Mouse (Mus musculus): Measurements from ENCODE around the gene Med19. TPM values are rescaled to one million over a fixed set of nuclear protein-coding genes. Genes with fewer than 3 reads are reported as not detected.
A peak's percentile ranks its signal among the peaks of the same experiment; 100 is the strongest.
"Not testable (repeated sequence)": the region's sequence is repeated elsewhere in the genome, so short reads cannot be mapped to it uniquely, and the experiment has no call there.

The Med19 gene
- total and polyA plus RNA-seq, 3 experiments = 15.1 to 24.8 (median 24.3) TPM

DNA sequence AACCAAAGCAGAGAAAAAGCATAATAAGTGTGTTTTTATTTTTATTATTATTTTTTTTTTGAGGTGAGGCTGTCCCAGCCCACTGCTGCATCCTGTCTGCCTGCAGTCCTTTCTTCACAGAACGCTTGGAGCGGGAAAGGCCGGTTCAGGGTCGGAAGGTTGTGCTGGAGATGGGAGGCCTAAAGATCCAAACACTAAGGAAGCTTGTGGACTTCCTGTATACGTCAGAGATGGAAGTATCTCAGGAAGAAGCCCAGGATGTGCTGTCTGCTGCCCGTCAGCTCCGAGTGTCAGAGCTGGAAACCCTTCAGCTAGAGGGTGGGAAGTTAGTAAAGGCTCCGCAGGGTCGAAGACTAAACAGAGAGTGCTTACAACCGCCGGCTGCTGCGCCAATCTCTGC is 12.1 kb upstream of the Med19 start:
- DNase-seq = no peak

GRCm38 (mm10) chr2:84669828-84670568 is 8.2 kb upstream of the Med19 start:
- DNase-seq = no peak

DNA sequence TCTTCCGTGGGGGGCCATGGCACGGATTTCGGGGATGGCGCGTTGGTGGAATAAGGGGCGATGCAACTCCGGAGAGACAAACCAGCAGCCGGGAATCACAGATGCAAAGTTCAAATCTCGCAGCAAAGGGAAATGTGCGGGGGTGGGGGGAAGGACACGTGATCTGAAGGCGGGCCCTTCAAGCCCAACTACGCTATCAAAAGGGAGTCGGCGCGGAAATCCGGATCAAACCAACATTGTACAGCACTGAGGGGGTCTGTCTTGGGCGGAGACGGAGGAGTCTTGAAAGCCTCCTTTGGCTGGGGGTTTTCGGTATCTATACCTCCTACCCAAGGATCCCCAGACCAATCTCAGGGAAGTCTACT is 7.7 kb upstream of the Med19 start, which contains the start of gene Selenoh:
Selenoh (minus strand) TSS at position 202 of the 365 bp plus-strand sequence.
- peak; percentile 85 for DNase-seq

DNA sequence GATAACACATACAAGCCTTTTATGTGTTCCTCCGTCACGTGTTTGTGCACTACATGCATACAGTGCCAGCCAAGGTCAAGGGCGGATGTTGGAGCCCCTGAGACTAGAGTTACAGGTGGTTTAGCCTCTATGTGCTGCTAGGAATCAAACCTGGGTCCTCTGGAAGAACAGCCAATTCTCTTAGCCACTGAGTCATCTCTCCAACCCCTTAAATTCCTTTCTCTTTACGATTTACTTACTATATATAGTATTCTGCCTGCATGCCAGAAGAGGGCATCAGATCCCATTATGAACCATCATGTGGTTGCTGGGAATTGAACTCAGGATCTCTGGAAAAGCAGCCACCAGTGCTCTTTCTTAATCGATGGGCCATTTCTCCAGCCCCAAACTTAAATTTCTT is 6.7 kb upstream of the Med19 start:
- DNase-seq = not testable (repeated sequence)

DNA sequence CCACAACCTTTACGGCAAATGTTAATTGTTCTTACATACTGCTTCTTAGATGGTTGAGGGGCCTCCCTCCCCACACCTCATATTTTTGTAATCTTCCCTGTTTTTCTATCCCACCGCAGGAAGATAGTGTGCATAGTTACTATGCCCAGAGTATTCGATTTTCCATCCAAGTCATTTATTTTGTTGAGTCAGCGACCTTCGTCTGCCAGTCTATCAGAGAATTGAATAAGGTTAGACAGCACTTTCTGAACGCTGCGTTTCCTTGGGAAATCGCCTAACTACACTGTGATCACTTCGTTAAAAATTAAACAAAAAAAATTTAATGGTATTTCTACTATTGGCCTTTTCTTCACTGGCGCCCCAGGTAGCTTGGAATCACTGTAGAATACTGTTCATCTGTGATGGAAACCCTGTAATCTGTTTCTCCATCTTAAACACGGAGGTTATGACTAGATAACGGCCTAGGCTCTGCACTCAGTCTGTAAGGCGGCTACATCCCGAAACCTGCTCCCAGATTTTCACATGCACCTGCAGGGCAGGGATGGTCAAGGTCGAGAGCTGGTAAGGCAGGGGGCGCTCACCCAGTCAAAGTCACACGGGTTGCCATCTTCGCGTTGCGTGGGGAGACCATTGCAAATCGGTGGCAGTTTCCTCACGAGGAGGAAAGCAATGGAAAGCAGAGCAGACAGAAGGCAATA is 783 bp upstream of the Med19 start:
- no peak for DNase-seq

GRCm38 (mm10) chr2:84679016-84679415 is 814 bp downstream of the Med19 start, which contains the start of gene Tmx2:
Gene Tmx2 (minus strand): TSS chr2:84679140.
- no peak for DNase-seq

DNA sequence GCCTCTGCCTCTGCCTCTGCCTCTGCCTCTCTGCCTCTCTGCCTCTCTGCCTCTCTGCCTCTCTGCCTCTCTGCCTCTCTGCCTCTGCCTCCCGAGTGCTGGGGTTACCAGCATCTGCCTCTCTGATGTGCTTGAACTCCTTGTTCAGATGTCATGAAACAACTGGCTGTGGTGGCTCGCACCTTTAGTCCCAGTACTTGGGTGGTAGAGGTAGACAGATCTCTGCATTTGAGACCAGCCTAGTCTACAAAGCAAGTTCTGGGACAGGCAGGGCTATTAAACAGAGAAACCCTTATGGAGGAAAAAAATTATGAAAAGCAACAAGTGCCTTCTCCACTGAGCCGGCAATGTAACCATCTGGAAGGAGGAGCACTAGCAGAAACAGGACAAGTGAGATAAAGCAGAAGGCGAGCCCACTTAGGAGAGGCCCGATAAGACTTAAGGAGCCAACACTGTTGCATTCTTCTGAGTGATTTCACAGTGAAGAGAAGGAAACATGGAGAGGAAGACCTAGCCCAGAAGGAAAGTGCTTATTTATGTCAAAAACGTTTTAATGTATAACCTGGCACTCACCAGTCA is 4.5 kb downstream of the Med19 start:
- DNase-seq = no peak

DNA sequence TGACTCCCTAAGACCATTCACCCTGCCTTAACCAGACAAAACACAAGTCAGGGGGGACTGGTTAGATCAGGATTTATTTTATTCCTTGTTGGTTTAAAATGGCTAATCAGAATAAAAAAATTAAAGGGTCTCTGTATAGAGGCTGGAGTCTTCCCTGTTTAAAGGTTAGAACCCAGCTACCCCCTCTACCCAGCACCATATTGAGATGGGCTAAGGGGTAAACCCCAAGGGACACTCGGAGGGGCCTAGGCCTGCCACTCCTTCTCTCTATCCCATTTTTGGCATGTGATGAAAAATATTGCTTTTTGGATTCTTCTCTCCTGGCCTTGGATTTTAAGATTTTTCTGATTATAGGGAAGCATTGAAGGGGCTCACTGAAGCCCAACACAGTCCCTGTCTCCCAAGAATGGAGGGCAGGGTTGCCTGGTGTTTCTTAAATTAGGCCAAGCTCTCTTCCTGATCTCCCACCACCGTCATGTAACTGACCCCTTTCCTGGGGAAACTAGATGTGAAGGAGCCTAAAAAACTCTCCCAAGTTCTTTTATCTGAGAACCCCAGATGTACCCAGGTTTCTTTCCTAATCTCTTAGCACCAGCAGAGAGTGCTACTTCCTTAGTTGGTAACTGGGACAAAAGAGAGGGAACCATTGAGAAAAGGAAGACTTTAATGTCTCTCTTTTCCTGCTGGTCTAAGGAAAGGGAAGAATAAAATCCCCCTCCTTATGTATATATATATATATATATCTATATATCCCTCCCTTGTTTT is 10.1 kb downstream of the Med19 start:
- no peak for DNase-seq

- no peak for DNase-seq
Measured at GRCm38 (mm10) chr2:84690050-84690449, 11.8 kb downstream of the Med19 start.

GRCm38 (mm10) chr2:84695007-84695695 is 16.9 kb downstream of the Med19 start:
- no peak for DNase-seq

DNA sequence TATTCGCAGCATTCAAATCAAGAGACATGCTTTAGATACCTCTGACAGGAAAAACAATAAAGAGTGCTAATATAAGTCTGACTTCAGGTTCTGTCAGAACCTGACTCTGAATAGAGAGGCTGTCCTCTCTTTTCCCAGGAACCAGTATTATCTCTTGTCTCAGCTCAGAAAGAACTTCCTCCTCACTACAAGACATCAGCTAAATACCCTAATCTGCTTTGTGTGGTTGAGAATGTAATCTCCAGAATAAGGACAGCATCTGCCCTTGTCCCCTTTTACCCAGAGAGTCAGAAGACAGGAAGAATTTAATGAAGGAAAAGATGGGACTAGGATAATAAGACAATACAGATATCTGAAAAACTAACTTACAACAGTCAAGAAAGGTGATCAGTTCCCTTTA is 25.3 kb downstream of the Med19 start:
- no peak for DNase-seq

GRCm38 (mm10) chr2:84704329-84704728 is 26.1 kb downstream of the Med19 start:
- DNase-seq = no peak

DNA sequence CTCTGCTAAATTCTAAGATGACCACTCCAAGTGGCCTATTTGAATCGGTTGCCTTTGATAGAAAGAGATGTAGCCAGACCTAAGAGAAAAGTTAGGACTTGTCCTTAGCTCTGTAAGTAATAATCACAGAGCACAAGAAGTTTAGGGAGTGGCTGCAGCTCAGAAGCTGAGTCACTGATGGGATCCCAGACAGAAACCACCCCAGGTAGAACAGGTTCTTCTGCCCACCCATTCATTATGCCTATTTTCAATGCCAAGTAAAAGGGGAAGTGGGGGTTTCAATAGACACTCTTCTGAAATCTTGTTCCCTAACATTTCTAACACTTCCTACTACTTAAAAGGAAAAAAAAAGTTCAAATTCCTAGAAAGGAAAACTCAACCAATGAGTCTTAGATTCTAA is 27.1 kb downstream of the Med19 start:
- DNase-seq = no peak

- no peak for DNase-seq
Measured at GRCm38 (mm10) chr2:84707523-84707922, 29.3 kb downstream of the Med19 start.

DNA sequence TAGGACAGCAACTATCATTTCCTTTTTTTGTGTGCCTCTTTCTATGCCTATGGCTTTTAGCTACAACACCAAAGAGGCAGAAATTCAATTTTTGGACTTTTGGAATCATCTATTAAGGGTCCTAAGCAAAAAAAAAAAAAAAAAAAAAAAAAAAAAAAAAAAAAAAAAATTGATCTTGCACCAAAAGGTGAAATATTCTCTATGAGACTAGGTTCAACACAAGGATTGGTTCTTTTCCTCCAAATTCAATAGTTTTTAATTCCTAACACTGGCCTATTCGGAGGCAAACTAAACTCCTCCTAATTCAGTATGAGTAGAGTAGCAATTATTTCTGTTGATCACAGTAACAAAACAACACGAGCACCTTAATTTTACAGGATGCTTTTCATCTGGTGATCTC is 33.7 kb downstream of the Med19 start:
- no peak for DNase-seq

- DNase-seq = no peak
Measured at GRCm38 (mm10) chr2:84714422-84714810, 36.2 kb downstream of the Med19 start.

DNA sequence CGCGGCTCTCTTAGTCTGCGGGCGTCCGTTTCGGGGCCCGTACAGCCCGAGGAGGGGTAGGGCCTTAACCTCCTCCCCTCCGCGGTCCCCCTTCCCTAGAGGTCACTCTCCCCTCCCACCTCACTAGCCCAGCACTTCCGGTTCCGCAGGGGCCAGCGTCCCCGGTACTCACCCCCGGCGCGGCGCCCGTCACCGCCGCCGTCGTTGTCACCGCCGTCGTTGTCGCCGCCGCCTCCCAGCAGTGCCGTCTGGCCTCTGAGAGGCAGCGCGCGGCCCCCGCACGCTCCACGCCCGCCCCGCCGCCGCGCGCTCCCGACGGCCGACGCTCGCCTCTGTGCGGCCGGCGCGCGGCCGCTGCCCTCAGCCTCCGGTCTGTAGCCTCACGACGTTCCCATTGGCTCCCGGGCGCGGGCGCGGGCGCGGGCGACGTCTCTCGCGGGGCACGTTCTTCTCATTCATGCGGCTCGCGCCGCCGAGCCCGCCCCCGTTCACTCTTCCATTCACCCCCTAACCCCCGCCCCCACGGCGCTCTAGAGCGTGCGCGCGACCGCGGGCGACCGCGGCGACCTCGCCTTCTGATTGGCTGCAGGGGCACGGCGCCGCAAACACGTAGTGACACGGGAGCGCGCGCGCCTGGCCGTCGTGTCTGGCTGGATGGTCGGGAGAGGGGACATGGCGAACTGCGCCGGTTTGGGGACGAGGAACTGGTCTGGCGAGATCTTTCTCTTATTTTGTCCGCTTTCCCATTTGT is 36.8 kb downstream of the Med19 start, which contains the start of gene Zdhhc5:
Zdhhc5 (minus strand) TSS at position 370 of the 751 bp plus-strand sequence.
- peak; percentile 99 for DNase-seq

DNA sequence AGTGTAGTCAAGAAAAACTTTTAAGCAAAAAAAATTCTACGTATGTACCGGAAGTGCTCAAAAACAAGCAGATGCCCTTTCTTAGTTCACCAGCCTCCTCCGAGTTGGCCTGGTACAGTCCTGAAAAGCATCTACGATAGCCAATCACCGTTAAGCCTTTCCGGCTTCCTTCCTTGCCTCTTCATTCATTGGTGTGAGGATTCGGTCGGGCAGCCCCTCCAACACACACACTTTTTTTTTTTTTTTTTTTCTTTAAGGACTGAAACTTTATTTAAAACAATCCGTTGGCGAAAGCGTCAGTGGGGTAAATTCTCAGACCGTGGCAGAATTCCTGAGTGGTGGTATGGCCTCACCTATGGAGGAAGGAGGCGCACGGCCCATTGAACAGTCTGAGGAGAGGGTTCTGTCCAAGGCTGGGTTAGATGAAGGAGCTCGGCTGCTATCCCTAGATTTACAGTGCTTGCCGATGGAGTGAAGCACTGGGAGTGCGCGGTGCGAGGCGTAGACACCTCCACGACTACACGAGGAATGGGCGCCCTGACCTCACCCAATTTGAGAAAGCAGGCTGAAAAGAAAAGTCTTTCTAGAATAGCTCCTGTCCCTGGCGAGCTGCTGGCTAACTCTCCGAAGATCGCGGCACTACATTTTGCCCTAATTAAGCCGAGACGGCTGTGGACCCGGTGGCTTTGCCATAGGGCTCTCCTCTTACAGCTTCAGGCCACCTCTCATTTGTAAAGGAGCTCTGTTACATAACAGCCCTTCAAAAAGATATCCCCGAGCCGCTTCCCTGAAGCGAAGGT is 37.6 kb downstream of the Med19 start:
- peak; percentile 80 for DNase-seq

GRCm38 (mm10) chr2:84716423-84717355 is 38.5 kb downstream of the Med19 start:
- no peak for DNase-seq
